Mouse (Mus musculus) thymus, postnatal 25 days (tissue): ENCODE measurements around the gene Ldhal6b.

Experiments
- DNase-seq: peaks from one replicate; pipeline ENCODE4 v3.0.0; 2022

Ldhal6b gene

GRCm38 (mm10) chr17:5418545-5418944 lies at the start of gene Ldhal6b:
TSS of gene Ldhal6b (minus strand) at chr17:5418767.
- no peak for DNase-seq

- no peak for DNase-seq
Observed at GRCm38 (mm10) chr17:5467177-5467576, 48.6 kb upstream of the Ldhal6b start.

GRCm38 (mm10) chr17:5466736-5467135 lies 48.2 kb upstream of the Ldhal6b start:
- no peak for DNase-seq

- DNase-seq, result no peak
Observed at GRCm38 (mm10) chr17:5463912-5464311, 45.3 kb upstream of the Ldhal6b start.

- no peak for DNase-seq
Observed at GRCm38 (mm10) chr17:5453657-5454056, 35.1 kb upstream of the Ldhal6b start.

GRCm38 (mm10) chr17:5443751-5444150 lies 25.2 kb upstream of the Ldhal6b start:
- peak; percentile 24 for DNase-seq

- DNase-seq, result no peak
Observed at GRCm38 (mm10) chr17:5443260-5443659, 24.7 kb upstream of the Ldhal6b start.

- peak; percentile 51 for DNase-seq
Observed at GRCm38 (mm10) chr17:5442403-5442802, 23.8 kb upstream of the Ldhal6b start.

- DNase-seq, result peak; percentile 94
Observed at GRCm38 (mm10) chr17:5440159-5440971, 21.8 kb upstream of the Ldhal6b start, which contains the start of gene Tmem242. TSS of gene Tmem242 (minus strand) at chr17:5440259.

GRCm38 (mm10) chr17:5439831-5440158 lies 21.2 kb upstream of the Ldhal6b start:
- no peak for DNase-seq

GRCm38 (mm10) chr17:5429772-5430133 lies 11.2 kb upstream of the Ldhal6b start:
- no peak for DNase-seq

- peak; percentile 93 for DNase-seq
Observed at GRCm38 (mm10) chr17:5429090-5429771, 10.7 kb upstream of the Ldhal6b start.

GRCm38 (mm10) chr17:5425204-5425603 lies 6.6 kb upstream of the Ldhal6b start:
- DNase-seq, result no peak

- DNase-seq, result no peak
Observed at GRCm38 (mm10) chr17:5424156-5424555, 5.6 kb upstream of the Ldhal6b start.

- DNase-seq, result no peak
Observed at GRCm38 (mm10) chr17:5421835-5422234, 3.3 kb upstream of the Ldhal6b start.

- DNase-seq, result no peak
Observed at GRCm38 (mm10) chr17:5419771-5420518, 1.4 kb upstream of the Ldhal6b start.

- no peak for DNase-seq
Observed at GRCm38 (mm10) chr17:5419056-5419455, 489 bp upstream of the Ldhal6b start.

- DNase-seq, result no peak
Observed at GRCm38 (mm10) chr17:5416518-5416917, 2.0 kb downstream of the Ldhal6b start.

- DNase-seq, result no peak
Observed at GRCm38 (mm10) chr17:5414041-5414440, 4.5 kb downstream of the Ldhal6b start.

GRCm38 (mm10) chr17:5413350-5413749 lies 5.2 kb downstream of the Ldhal6b start:
- no peak for DNase-seq

- no peak for DNase-seq
Observed at GRCm38 (mm10) chr17:5412740-5413139, 5.8 kb downstream of the Ldhal6b start.

- DNase-seq, result no peak
Observed at GRCm38 (mm10) chr17:5412301-5412700, 6.3 kb downstream of the Ldhal6b start.

- DNase-seq, result no peak
Observed at GRCm38 (mm10) chr17:5411205-5411604, 7.4 kb downstream of the Ldhal6b start.

- DNase-seq, result no peak
Observed at GRCm38 (mm10) chr17:5410336-5410735, 8.2 kb downstream of the Ldhal6b start.
